10 mouse cellular contexts compared by ENCODE assay signal in genomic region chr8:87833339-87833738, GRCm38 (mm10).
DNase-seq lines count a peak whose midpoint lies in the region; ATAC-seq lines count a peak whose summit lies in the region.
"Had no signal": no experiment of that assay in that cellular context is flagged by ENCODE, and none has a peak within 500 bp of the region (broad histone marks: within the 10 kb centered on the region; RNA-seq: fewer than 3 reads in every experiment).

No protein-coding gene starts in this region.

- no peak for DNase-seq in heart, postnatal 36 days
- peak; percentile 38 for DNase-seq in embryo, embryonic 10.5 days (ENCODE audit: low spot score)
- peak; percentile 46 for DNase-seq in heart, postnatal 4 days
- DNase-seq in layer of hippocampus, adult 9-11 months: no peak
- DNase-seq in gastrocnemius, postnatal 25 days: no peak
- DNase-seq in layer of hippocampus, postnatal 36 days: no peak

- H3K4me1 ChIP-seq in heart, embryonic 14.5 days (ENCODE audit: control insufficient read depth in 2 of 2, insufficient read depth in 2 of 2, low read length in 2 of 2): peaks cover 40 to 60% of the 10 kb centered on the region in 2 experiments
- H3K4me1 ChIP-seq in midbrain, embryonic 15.5 days: peaks cover 83% of the 10 kb centered on the region

- intact Hi-C loops in heart, postnatal 36 days (cut with DNase I): no loop called here

- no peaks in the 10 kb centered on the region for H3K9me3 ChIP-seq in heart, embryonic 14.5 days (ENCODE audit: control insufficient read depth, low read length)
- no peaks in the 10 kb centered on the region for H3K9me3 ChIP-seq in midbrain, embryonic 15.5 days
- H3K9me3 ChIP-seq: stomach, embryonic 15.5 days had no signal

- WGBS in heart, embryonic 14.5 days: 28% methylated on average over 13 of the region's 13 CpGs
- 23% methylated on average over 13 of the region's 13 CpGs for WGBS in midbrain, embryonic 15.5 days

- H3K9ac ChIP-seq in heart, embryonic 14.5 days (ENCODE audit: low read length): peak overlapping the region; percentile 42; the same call in 1 of the 2 replicates
- peak overlapping the region; percentile 13; the same call in 1 of the 2 replicates for H3K9ac ChIP-seq in midbrain, embryonic 15.5 days
- H3K9ac ChIP-seq: stomach, embryonic 15.5 days had no signal

- H3K27ac ChIP-seq in heart, embryonic 14.5 days (replicated peaks in 1 of 2; ENCODE audit: control insufficient read depth in 1 of 2, insufficient read depth in 1 of 2, low read depth in 2 of 2, low read length in 2 of 2): peak overlapping the region in 1 of 2 experiments; percentile 62; a peak in 2 of 4 replicates
- H3K27ac ChIP-seq in midbrain, embryonic 15.5 days: peak overlapping the region; percentile 76

- no peaks in the 10 kb centered on the region for H3K36me3 ChIP-seq in heart, embryonic 14.5 days (ENCODE audit: control insufficient read depth, insufficient read depth, low read length)
- H3K36me3 ChIP-seq in midbrain, embryonic 15.5 days (replicated peaks): no peaks in the 10 kb centered on the region
- H3K36me3 ChIP-seq: stomach, embryonic 15.5 days had no signal

- H3K4me3 ChIP-seq in heart, embryonic 14.5 days (ENCODE audit: control insufficient read depth in 1 of 2, insufficient read depth in 1 of 2, low read depth in 1 of 2, low read length in 2 of 2): no peak overlapping the region
- no peak overlapping the region for H3K4me3 ChIP-seq in midbrain, embryonic 15.5 days
- H3K4me3 ChIP-seq: stomach, embryonic 15.5 days had no signal

- H3K27me3 ChIP-seq in heart, embryonic 14.5 days (ENCODE audit: control insufficient read depth, insufficient read depth, low read length): no peaks in the 10 kb centered on the region
- H3K27me3 ChIP-seq in midbrain, embryonic 15.5 days (replicated peaks): no peaks in the 10 kb centered on the region
- H3K27me3 ChIP-seq: CH12.LX; stomach, embryonic 15.5 days had no signal

- peak overlapping the region; percentile 32 for H3K4me2 ChIP-seq in heart, embryonic 14.5 days (ENCODE audit: low read length)
- peak overlapping the region; percentile 1; the same call in 1 of the 2 replicates for H3K4me2 ChIP-seq in midbrain, embryonic 15.5 days
- H3K4me2 ChIP-seq: stomach, embryonic 15.5 days had no signal

- peak; percentile 44 for ATAC-seq in heart, embryonic 14.5 days (ENCODE audit: insufficient number of reproducible peaks, insufficient read depth, low FRiP score, low read depth)
- ATAC-seq in midbrain, embryonic 15.5 days (replicated peaks): 0 out of 2 replicates have a peak, but pooled peaks have one; percentile 2

Comparison
In these comparisons a context has a peak if more than half of its experiments do, and no peak if none do; other contexts are left out.
1. DNase-seq: peak in embryo, embryonic 10.5 days (single experiment) and heart, postnatal 4 days (single experiment); none in heart, postnatal 36 days (0 of 2), layer of hippocampus, adult 9-11 months (single experiment), gastrocnemius, postnatal 25 days (single experiment) and layer of hippocampus, postnatal 36 days (0 of 2).